Comparison of ENCODE assay signal across 26 mouse cellular contexts in genomic region chr9:85499006-85499405, GRCm38 (mm10).
"Had no signal": no experiment of that assay in that cellular context is flagged by ENCODE, and none has a peak within 500 bp of the region (broad histone marks: within the 10 kb centered on the region; RNA-seq: fewer than 3 reads in every experiment).

No protein-coding gene starts in this region.

- DNase-seq: gastrocnemius, adult 2 months; gastrocnemius, postnatal 10 days; gastrocnemius, postnatal 25 days; heart, adult 18-20 months; heart, postnatal 10 days; heart, postnatal 4 days; kidney, adult 18-20 months; kidney, adult 9 months; kidney, postnatal 25 days; liver; liver, embryonic 13.5 days had no signal

- H3K36me3 ChIP-seq: heart, embryonic 10.5 days; heart, embryonic 12.5 days; hindbrain, embryonic 10.5 days; hindbrain, embryonic 12.5 days; intestine, embryonic 15.5 days; limb, embryonic 10.5 days; limb, embryonic 12.5 days; liver, embryonic 13.5 days had no signal

- H3K4me3 ChIP-seq: gastrocnemius, adult 2 months; heart, embryonic 10.5 days; heart, embryonic 12.5 days; hindbrain, embryonic 10.5 days; hindbrain, embryonic 12.5 days; intestine, embryonic 15.5 days; layer of hippocampus, adult 2 months; left cerebral cortex, adult 2 months; limb, embryonic 10.5 days; limb, embryonic 12.5 days; liver, embryonic 13.5 days had no signal

- H3K27ac ChIP-seq: gastrocnemius, adult 2 months; heart, embryonic 10.5 days; hindbrain, embryonic 10.5 days; hindbrain, embryonic 12.5 days; hindbrain, embryonic 14.5 days; intestine, embryonic 15.5 days; layer of hippocampus, adult 2 months; left cerebral cortex, adult 2 months; limb, embryonic 10.5 days; limb, embryonic 12.5 days; liver, embryonic 13.5 days had no signal

- H3K9me3 ChIP-seq: heart, embryonic 10.5 days; heart, embryonic 12.5 days; hindbrain, embryonic 10.5 days; hindbrain, embryonic 12.5 days; intestine, embryonic 15.5 days; limb, embryonic 10.5 days; limb, embryonic 12.5 days; liver, embryonic 13.5 days had no signal

- H3K9ac ChIP-seq: heart, embryonic 12.5 days; hindbrain, embryonic 12.5 days; hindbrain, embryonic 14.5 days; intestine, embryonic 15.5 days; limb, embryonic 12.5 days; liver, embryonic 13.5 days had no signal

- ATAC-seq: forebrain, embryonic 16.5 days; hindbrain, embryonic 16.5 days; inflammation-experienced regulatory T-cells, adult 6 months; intestine, embryonic 15.5 days; intestine, postnatal 0 days had no signal

- H3K4me2 ChIP-seq: heart, embryonic 12.5 days; hindbrain, embryonic 12.5 days; hindbrain, embryonic 14.5 days; intestine, embryonic 15.5 days; limb, embryonic 12.5 days; liver, embryonic 11.5 days; liver, embryonic 13.5 days had no signal

- H3K4me1 ChIP-seq: heart, embryonic 10.5 days; heart, embryonic 12.5 days; intestine, embryonic 15.5 days; limb, embryonic 10.5 days; limb, embryonic 12.5 days; liver, embryonic 13.5 days had no signal

- H3K27me3 ChIP-seq: heart, embryonic 12.5 days; intestine, embryonic 15.5 days; limb, embryonic 12.5 days; liver, embryonic 13.5 days had no signal
